Mouse (Mus musculus) G1E (cell line): ENCODE measurements around the gene Rps8.

Experiments used
- CTCF ChIP-seq: IDR thresholded peaks from 2 replicates; pipeline ENCODE4 v1.5.1; 2012; ENCODE audit warnings: low read depth, low read length, inconsistent platforms, mixed read lengths
- GATA1 ChIP-seq: IDR thresholded peaks from 2 replicates; pipeline ENCODE4 v1.6.1; 2012; ENCODE audit warnings: borderline replicate concordance, low read length, inconsistent platforms, mixed read lengths
- POLR2AphosphoS5 ChIP-seq: IDR thresholded peaks from 2 replicates; pipeline ENCODE4 v1.6.1; 2012; ENCODE audit warnings: low read depth, low read length, inconsistent platforms; ENCODE audit not compliant: insufficient replicate concordance

DNA sequence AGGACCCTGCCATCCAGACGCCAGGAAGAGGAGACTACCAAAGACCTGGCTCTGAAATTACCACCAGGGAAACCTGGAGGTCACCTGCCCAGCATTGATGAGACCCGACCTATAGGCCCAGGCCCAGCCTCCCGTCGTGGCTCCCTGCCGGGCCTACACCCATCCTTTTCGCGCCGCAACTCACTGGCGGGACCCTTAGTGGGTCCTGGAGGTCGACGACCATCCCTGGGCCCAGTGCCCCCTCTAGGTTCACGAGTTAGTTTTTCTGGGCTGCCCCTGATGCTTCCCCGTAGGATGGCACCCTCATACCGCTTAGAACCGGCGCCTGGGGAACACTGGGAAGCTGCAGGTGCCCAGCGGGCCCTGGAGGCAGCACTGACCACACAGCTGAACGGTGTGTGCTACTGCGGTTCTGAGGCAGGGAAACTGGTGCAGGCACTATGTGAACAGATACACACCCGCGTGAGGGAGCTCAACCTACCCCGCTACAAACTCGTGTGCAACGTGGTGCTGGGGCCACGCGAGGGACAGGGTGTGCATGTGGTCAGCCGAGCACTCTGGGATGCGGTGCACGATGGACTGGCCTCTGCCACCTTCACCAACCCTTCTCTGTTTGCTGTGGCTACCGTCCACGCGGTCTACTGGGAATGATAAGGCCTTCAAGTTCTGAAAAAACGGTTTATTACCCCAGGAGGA is 27.9 kb downstream of the Rps8 start:
- TF ChIP-seq CTCF (no peak), POLR2AphosphoS5 (no peak), GATA1 (no peak)
